Mouse (Mus musculus) intestine, embryonic 14.5 days (tissue): ENCODE measurements around the gene Scaf8. TPM values are rescaled to one million over a fixed set of nuclear protein-coding genes. Genes with fewer than 3 reads are reported as not detected.
A peak's percentile ranks its signal among the peaks of the same experiment; 100 is the strongest.

Experiments
- ATAC-seq: fragments of 200-750 bp; cut with Nextera tagmentation; replicated peaks from 2 replicates; pipeline ENCODE4 v1.8.0; 2017; ENCODE audit warnings: low read depth, moderate number of reproducible peaks, moderate TSS enrichment, moderate library complexity; ENCODE audit not compliant: low FRiP score, low TSS enrichment
- DNase-seq: peaks from one replicate; pipeline ENCODE4 v3.0.0-alpha.2; 2018; ENCODE audit warnings: low spot score
- H3K27ac ChIP-seq: fragments of 300-500 bp; sonication (generic); 2 replicates; pipeline ENCODE4 v1.5.1; 2014; ENCODE audit warnings: low read depth, mild to moderate bottlenecking, control low read depth
- H3K27me3 ChIP-seq: fragments of 300-500 bp; sonication (generic); replicated peaks from 2 replicates; pipeline ENCODE4 v1.6.1; 2014; ENCODE audit warnings: low read length, control low read depth; ENCODE audit not compliant: control insufficient read depth, insufficient read depth
- H3K36me3 ChIP-seq: fragments of 300-500 bp; sonication (generic); 2 replicates; pipeline ENCODE4 v1.6.1; 2014; ENCODE audit warnings: low read length, control low read depth; ENCODE audit not compliant: control insufficient read depth, insufficient read depth
- H3K4me1 ChIP-seq: fragments of 300-500 bp; sonication (generic); replicated peaks from 2 replicates; pipeline ENCODE4 v1.6.1; 2014; ENCODE audit warnings: low read length, control low read depth, mixed read lengths; ENCODE audit not compliant: control insufficient read depth, insufficient read depth
- H3K4me2 ChIP-seq: fragments of 300-500 bp; sonication (generic); 2 replicates; pipeline ENCODE4 v1.6.1; 2014; ENCODE audit warnings: low read length
- H3K4me3 ChIP-seq: fragments of 300-500 bp; sonication (generic); 2 replicates; pipeline ENCODE4 v1.5.1; 2014; ENCODE audit warnings: low read depth, low read length, control low read depth, mixed read lengths
- H3K9ac ChIP-seq: fragments of 300-500 bp; sonication (generic); 2 replicates; pipeline ENCODE4 v1.6.1; 2014; ENCODE audit warnings: mild to moderate bottlenecking, low read length
- H3K9me3 ChIP-seq: fragments of 300-500 bp; sonication (generic); 2 replicates; pipeline ENCODE4 v1.6.1; 2016; ENCODE audit warnings: low read length, control low read depth; ENCODE audit not compliant: control insufficient read depth
- WGBS: fragments of 180-500 bp; shearing (Covaris S2); extraction: QIAGEN DNeasy Blood & Tissue Kit; methylation state at CpG from one replicate; pipeline ENCODE4 v1.1.7; 2014; 5-methylcytosine and 5-hydroxymethylcytosine counted together
- polyA plus RNA-seq: library from polyadenylated mRNA; unstranded; fragments of >200 nt; fragmentation: Nextera tagmentation; extraction: Ambion mirVana; gene quantifications from 2 replicates; pipeline ENCODE4 v1.2.1, GENCODE M21; 2014

Gene Scaf8
- polyA plus RNA-seq, 1 experiment from 2014 or later: 21.8 TPM

DNA sequence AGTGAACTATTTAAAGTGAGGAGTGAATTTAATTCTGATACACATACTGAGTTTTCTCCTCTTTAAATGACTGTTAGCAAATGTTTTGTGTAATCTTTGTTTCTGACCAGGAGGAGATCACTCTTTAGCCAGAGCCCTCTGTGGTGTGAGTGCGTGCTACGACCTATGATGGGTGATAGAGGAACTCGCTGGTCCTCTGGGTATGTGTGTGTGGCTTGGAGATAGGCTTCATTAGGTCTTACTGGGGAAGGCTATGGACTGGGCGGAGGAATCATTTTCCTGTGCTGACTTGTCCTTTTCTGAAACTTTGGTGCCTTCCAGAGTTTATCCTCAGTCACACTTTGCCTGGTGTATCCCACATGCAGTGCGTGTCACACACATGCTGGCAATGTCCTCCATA is 102.3 kb downstream of the Scaf8 start:
- no peaks in the 10 kb centered on the region for H3K9me3 ChIP-seq
- H3K27me3 ChIP-seq: no peaks in the 10 kb centered on the region
- no peak overlapping the region for H3K9ac ChIP-seq
- H3K36me3 ChIP-seq: peaks cover 40% of the 10 kb centered on the region
- no peak for ATAC-seq
- no peak overlapping the region for H3K4me2 ChIP-seq
- no peak overlapping the region for H3K4me3 ChIP-seq
- peaks cover 11% of the 10 kb centered on the region for H3K4me1 ChIP-seq
- H3K27ac ChIP-seq: no peak overlapping the region
- no peak for DNase-seq
- WGBS: 93% methylated on average over 5 of the region's 5 CpGs

DNA sequence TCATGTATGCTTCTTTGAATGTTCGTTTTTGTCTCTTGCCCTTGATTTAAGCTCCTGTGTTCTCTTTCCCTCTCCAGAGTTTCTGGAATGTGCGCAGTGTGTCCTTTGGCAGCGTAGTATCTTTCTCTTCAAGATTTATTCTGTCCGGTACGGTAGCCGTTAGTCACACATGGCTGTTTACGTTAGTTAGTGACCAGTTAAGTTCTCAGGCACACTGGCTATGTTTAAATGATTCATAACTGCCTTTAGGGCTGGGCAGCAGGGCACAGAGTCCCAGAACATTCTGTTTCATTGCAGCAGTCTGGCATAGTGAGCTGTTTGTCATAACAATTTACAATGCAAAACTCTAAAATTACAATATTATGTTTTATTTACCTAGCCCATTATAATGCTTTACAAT is 103.6 kb downstream of the Scaf8 start:
- 46% methylated on average over 7 of the region's 7 CpGs for WGBS
- Histone ChIP-seq H3K27ac (peak overlapping the region; percentile 38; the same call in 1 of the 2 replicates), H3K4me1 (peaks cover 11% of the 10 kb centered on the region), H3K4me2 (no peak overlapping the region), H3K9me3 (no peaks in the 10 kb centered on the region), H3K36me3 (peaks cover 31% of the 10 kb centered on the region), H3K4me3 (no peak overlapping the region), H3K9ac (no peak overlapping the region), H3K27me3 (no peaks in the 10 kb centered on the region)
- ATAC-seq (no peak), DNase-seq (no peak)

DNA sequence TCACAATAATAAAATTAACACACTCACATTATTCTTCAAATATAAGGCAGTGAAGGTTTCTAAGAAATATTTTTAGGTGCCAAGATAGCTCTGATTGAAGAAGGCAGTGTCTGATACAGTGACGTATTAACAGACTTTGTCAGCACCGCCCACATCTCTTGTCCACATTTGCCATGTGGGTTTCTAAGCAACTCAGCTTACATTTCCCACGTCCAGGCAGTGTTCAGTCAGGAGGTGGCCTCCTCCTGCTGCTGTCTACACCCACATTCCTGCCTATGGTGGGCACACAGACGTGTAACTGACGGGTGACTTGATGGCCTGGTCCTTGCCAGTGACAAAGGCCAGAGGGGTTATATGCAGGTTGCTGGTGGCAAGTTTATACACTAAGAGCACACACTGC is 104.1 kb downstream of the Scaf8 start:
- Histone ChIP-seq H3K4me2 (no peak overlapping the region), H3K4me3 (no peak overlapping the region), H3K27ac (no peak overlapping the region), H3K9ac (no peak overlapping the region), H3K9me3 (no peaks in the 10 kb centered on the region), H3K36me3 (peaks cover 25% of the 10 kb centered on the region), H3K4me1 (peaks cover 11% of the 10 kb centered on the region), H3K27me3 (no peaks in the 10 kb centered on the region)
- DNase-seq: no peak
- no peak for ATAC-seq
- WGBS: 62% methylated on average over 5 of the region's 5 CpGs

DNA sequence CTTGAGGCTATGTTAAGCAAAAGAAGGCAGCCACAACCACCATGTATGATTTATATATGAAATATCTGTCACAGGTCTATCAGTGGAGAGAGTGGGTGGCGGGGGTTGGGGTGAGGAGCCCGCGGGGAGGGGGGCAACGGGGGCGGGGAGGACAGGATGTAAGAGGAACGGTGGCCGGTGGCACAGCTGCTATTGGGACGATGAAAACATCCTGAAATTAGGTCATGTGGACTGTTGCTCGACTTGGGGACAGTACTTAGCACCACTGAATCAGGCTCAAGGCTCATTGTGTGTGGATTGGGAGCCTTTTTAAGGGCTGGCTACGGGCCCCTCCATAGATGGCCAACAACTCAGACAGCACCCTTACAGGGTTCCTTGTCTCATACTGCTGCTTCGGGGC is 105.4 kb downstream of the Scaf8 start:
- Histone ChIP-seq H3K27me3 (no peaks in the 10 kb centered on the region), H3K4me1 (peaks cover 11% of the 10 kb centered on the region), H3K4me2 (no peak overlapping the region), H3K27ac (no peak overlapping the region), H3K36me3 (peaks cover 16% of the 10 kb centered on the region), H3K9ac (no peak overlapping the region), H3K9me3 (no peaks in the 10 kb centered on the region), H3K4me3 (no peak overlapping the region)
- DNase-seq (no peak), ATAC-seq (no peak)
- 69% methylated on average over 11 of the region's 11 CpGs for WGBS

DNA sequence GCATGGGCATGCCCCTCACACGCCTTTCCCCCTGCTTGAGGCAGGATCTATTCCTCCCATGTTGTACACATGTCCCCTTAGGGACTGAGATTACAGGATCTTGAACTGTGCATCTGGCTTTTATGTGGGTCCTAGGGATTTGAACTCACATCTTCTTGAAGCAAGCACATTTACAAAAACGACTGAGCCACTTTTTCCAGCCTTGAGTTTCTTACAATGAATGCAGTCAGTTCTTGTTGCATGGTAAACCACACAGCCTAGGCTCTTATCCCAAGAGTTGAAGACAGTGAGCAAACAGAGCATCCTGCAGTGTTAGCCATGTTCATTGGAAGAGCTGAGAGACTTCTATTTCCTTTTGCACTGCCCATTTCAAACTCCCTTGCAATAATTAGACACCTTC is 108.3 kb downstream of the Scaf8 start:
- Histone ChIP-seq H3K4me2 (no peak overlapping the region), H3K9ac (no peak overlapping the region), H3K4me1 (peaks cover under 1% of the 10 kb centered on the region; the same call in 1 of the 2 replicates), H3K9me3 (no peaks in the 10 kb centered on the region), H3K27me3 (no peaks in the 10 kb centered on the region), H3K27ac (no peak overlapping the region), H3K36me3 (peaks cover 7% of the 10 kb centered on the region), H3K4me3 (no peak overlapping the region)
- DNase-seq (no peak), ATAC-seq (no peak)
- 70% methylated on average over 2 of the region's 2 CpGs for WGBS

DNA sequence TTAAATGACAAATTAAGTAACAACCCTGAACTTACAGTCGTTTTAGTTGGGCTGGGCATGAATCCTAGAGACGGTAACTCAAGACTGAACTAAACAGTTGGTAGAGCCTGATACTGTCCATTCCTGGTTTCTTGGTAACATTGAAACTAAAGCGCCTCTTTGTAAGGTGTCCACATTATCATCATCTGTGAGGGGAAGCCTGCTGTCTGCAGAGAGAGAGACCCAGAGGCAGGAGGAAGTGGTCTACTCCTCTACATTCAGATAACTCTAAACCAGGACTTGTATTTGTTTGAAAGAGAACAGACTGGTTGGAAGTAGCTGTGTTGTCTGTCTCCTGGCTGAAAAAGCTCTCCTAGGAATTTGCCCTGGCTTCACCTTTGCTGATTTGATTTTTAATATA is 108.9 kb downstream of the Scaf8 start:
- Histone ChIP-seq H3K4me3 (no peak overlapping the region), H3K27me3 (no peaks in the 10 kb centered on the region), H3K36me3 (peaks cover 7% of the 10 kb centered on the region), H3K9me3 (no peaks in the 10 kb centered on the region), H3K4me1 (no peaks in the 10 kb centered on the region), H3K9ac (no peak overlapping the region), H3K27ac (no peak overlapping the region), H3K4me2 (no peak overlapping the region)
- ATAC-seq: no peak
- no peak for DNase-seq
- 69% methylated on average over 3 of the region's 3 CpGs for WGBS

DNA sequence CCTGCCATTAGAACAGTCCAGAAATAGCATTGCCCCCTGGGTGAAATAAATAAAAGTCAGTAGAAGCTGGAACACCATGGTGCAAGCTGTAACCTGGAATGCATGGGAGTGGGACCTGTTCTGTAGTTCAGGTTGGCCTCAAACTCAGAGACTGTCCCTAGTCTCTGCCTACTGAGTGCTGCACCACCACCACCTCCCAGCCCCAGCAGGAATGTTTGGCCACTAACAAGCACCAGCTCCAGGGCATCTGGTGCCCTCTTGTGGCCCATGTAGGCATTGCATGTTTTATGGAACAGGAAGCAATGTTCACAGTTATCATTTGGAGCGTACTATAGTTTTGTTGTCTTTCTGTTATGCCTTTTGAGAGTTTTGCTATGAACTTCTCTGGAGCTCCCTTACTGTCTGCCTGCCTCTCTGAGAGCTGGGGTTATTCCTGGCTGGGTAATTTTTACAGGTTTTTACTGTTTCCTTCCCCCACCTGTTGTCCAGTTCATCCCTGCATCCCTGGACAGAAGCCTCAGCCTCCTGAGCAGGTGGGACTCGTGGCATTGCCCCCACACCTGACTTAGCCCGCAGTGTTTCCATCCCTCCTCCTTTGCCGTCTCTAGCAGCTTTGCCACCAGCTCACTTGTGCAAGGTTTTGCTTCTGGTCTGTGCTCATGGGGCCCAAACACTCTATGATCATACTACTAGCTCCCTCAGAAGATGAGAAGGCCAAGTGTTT is 109.8 kb downstream of the Scaf8 start:
- Histone ChIP-seq H3K4me2 (no peak overlapping the region), H3K9ac (no peak overlapping the region), H3K4me1 (no peaks in the 10 kb centered on the region), H3K4me3 (no peak overlapping the region), H3K27ac (no peak overlapping the region), H3K36me3 (peaks cover 7% of the 10 kb centered on the region), H3K27me3 (no peaks in the 10 kb centered on the region), H3K9me3 (no peaks in the 10 kb centered on the region)
- peak; percentile 81 for ATAC-seq
- 61% methylated on average over 4 of the region's 4 CpGs for WGBS
- peak; percentile 97 for DNase-seq

DNA sequence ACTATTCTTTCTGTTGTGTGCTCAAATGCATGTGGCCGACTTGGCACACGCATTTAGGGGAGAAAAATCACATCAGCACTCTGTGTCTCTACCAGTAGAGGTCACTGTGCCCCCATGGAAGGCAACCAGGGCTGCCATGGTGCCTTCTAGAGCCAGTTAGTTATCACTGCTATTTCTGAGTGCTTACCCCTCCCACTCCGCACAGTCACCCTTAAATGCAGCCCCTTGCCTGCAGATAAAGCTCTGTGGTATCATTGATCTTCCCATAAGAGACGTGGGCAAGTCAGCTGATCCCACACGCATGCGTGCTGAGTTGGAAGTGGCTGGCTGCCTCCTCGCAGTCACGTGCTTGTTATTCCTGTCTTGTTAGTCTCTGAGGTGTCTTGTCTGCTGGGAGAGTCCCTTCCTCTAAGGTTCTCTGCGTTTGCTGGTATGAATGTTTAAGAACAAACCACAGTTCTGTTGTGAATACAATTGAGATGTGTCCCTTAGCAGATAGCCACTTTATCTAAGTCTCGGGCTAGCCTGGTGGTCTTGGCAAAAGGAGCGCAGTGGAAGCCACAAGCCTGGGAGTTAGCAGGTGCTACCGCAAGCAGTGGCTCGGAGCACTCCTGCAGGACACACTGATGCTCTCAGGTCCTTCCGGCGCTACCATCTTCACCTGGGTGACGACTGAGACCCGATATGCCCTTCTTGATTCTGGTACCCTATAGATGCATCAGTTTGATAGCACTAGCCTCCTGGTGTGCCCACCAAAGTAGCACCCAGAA is 115.6 kb downstream of the Scaf8 start:
- 0 out of 2 replicates have a peak, but pooled peaks have one; percentile 34 for ATAC-seq

More for the DNA sequence above, 115.6 kb downstream of the Scaf8 start:
- H3K36me3 ChIP-seq: peaks cover 16% of the 10 kb centered on the region
- peak; percentile 75 for DNase-seq
- H3K9ac ChIP-seq: no peak overlapping the region
- H3K4me1 ChIP-seq: no peaks in the 10 kb centered on the region
- no peak overlapping the region for H3K27ac ChIP-seq
- no peak overlapping the region for H3K4me2 ChIP-seq
- H3K9me3 ChIP-seq: no peaks in the 10 kb centered on the region
- WGBS: 76% methylated on average over 17 of the region's 17 CpGs
- no peak overlapping the region for H3K4me3 ChIP-seq
- H3K27me3 ChIP-seq: no peaks in the 10 kb centered on the region
